Mouse (Mus musculus): Measurements from ENCODE around the gene Axl. TPM values are rescaled to one million over a fixed set of nuclear protein-coding genes. Genes with fewer than 3 reads are reported as not detected.

Axl gene
- polyA plus RNA-seq (2012; rRNA removed) (80.2 and 94.4 TPM in 2 replicates), polyA plus RNA-seq (2014; fragmentation: Nextera tagmentation; extraction: Ambion mirVana) (111 and 132 TPM in 2 replicates)

- peak; percentile 75 for DNase-seq (ENCODE audit: low spot score)
- peak within 1 kb of the TSS; percentile 72 for H3K9ac ChIP-seq (ENCODE audit: low read depth, low read length, severe bottlenecking)
- TF ChIP-seq POLR2A (IDR thresholded peaks at IDR 0.05; ENCODE audit: borderline replicate concordance, extremely low read depth, insufficient read depth, insufficient read length) = peak; percentile 48; the same call in 1 of the 2 replicates
- peak within 1 kb of the TSS; percentile 73 for H3K4me3 ChIP-seq (replicated peaks; ENCODE audit: low read length)
- H3K9me3 ChIP-seq (ENCODE audit: control insufficient read depth, low read length) = no peaks in the 10 kb centered on the region
- no peaks in the 10 kb centered on the region for H3K27me3 ChIP-seq (ENCODE audit: control insufficient read depth, insufficient read depth, low read length)
- ATAC-seq (ENCODE audit: low FRiP score, low read depth) = peak; percentile 94
- under 1% methylated on average over 27 of the region's 30 CpGs for WGBS
- peak within 1 kb of the TSS; percentile 48 for H3K27ac ChIP-seq (replicated peaks; ENCODE audit: low read depth, low read length)
- H3K36me3 ChIP-seq (ENCODE audit: control insufficient read depth, insufficient read depth, low read length) = peaks cover 22% of the 10 kb centered on the region; the same call in 1 of the 2 replicates
- H3K4me2 ChIP-seq (replicated peaks; ENCODE audit: low read depth, low read length, severe bottlenecking) = peak within 1 kb of the TSS; percentile 82
- peaks cover 16% of the 10 kb centered on the region for H3K4me1 ChIP-seq (ENCODE audit: control insufficient read depth, insufficient read depth, low read length)
Measured at GRCm38 (mm10) chr7:25788220-25789128, at the start of gene Axl. Gene Axl (minus strand): TSS chr7:25788705.

GRCm38 (mm10) chr7:25835188-25835891 lies 46.8 kb upstream of the Axl start:
- Histone ChIP-seq H3K9ac (ENCODE audit: low read depth, low read length, severe bottlenecking) (no peak overlapping the region), H3K36me3 (ENCODE audit: control insufficient read depth, insufficient read depth, low read length) (no peaks in the 10 kb centered on the region), H3K27ac (replicated peaks; ENCODE audit: low read depth, low read length) (no peak overlapping the region), H3K4me2 (replicated peaks; ENCODE audit: low read depth, low read length, severe bottlenecking) (no peak overlapping the region), H3K27me3 (ENCODE audit: control insufficient read depth, insufficient read depth, low read length) (no peaks in the 10 kb centered on the region), H3K4me1 (ENCODE audit: control insufficient read depth, insufficient read depth, low read length) (peaks cover 4% of the 10 kb centered on the region), H3K9me3 (ENCODE audit: control insufficient read depth, low read length) (no peaks in the 10 kb centered on the region), H3K4me3 (replicated peaks; ENCODE audit: low read length) (no peak overlapping the region)
- ATAC-seq (ENCODE audit: low FRiP score, low read depth) (no peak), DNase-seq (ENCODE audit: low spot score) (no peak)
- WGBS = 71% methylated on average over 10 of the region's 10 CpGs
- TF ChIP-seq POLR2A (IDR thresholded peaks at IDR 0.05; ENCODE audit: borderline replicate concordance, extremely low read depth, insufficient read depth, insufficient read length) = no peak

- H3K9ac ChIP-seq (ENCODE audit: low read depth, low read length, severe bottlenecking) = no peak overlapping the region
Measured at GRCm38 (mm10) chr7:25831557-25832530, 43.3 kb upstream of the Axl start.

GRCm38 (mm10) chr7:25830251-25830650 lies 41.7 kb upstream of the Axl start:
- Histone ChIP-seq H3K4me2 (replicated peaks; ENCODE audit: low read depth, low read length, severe bottlenecking) (no peak overlapping the region), H3K36me3 (ENCODE audit: control insufficient read depth, insufficient read depth, low read length) (no peaks in the 10 kb centered on the region), H3K9me3 (ENCODE audit: control insufficient read depth, low read length) (no peaks in the 10 kb centered on the region), H3K4me3 (replicated peaks; ENCODE audit: low read length) (no peak overlapping the region), H3K9ac (ENCODE audit: low read depth, low read length, severe bottlenecking) (no peak overlapping the region), H3K27me3 (ENCODE audit: control insufficient read depth, insufficient read depth, low read length) (no peaks in the 10 kb centered on the region), H3K27ac (replicated peaks; ENCODE audit: low read depth, low read length) (no peak overlapping the region), H3K4me1 (ENCODE audit: control insufficient read depth, insufficient read depth, low read length) (peaks cover 19% of the 10 kb centered on the region)
- no peak for TF ChIP-seq POLR2A (IDR thresholded peaks at IDR 0.05; ENCODE audit: borderline replicate concordance, extremely low read depth, insufficient read depth, insufficient read length)
- ATAC-seq (ENCODE audit: low FRiP score, low read depth) (no peak), DNase-seq (ENCODE audit: low spot score) (no peak)
- 7% methylated on average over 2 of the region's 2 CpGs for WGBS

More at GRCm38 (mm10) chr7:25831557-25832530, 43.3 kb upstream of the Axl start:
- Histone ChIP-seq H3K4me2 (replicated peaks; ENCODE audit: low read depth, low read length, severe bottlenecking) (no peak overlapping the region), H3K4me3 (replicated peaks; ENCODE audit: low read length) (no peak overlapping the region), H3K36me3 (ENCODE audit: control insufficient read depth, insufficient read depth, low read length) (no peaks in the 10 kb centered on the region), H3K4me1 (ENCODE audit: control insufficient read depth, insufficient read depth, low read length) (peaks cover 17% of the 10 kb centered on the region), H3K27ac (replicated peaks; ENCODE audit: low read depth, low read length) (no peak overlapping the region), H3K27me3 (ENCODE audit: control insufficient read depth, insufficient read depth, low read length) (no peaks in the 10 kb centered on the region), H3K9me3 (ENCODE audit: control insufficient read depth, low read length) (no peaks in the 10 kb centered on the region)
- DNase-seq (ENCODE audit: low spot score) = no peak
- no peak for ATAC-seq (ENCODE audit: low FRiP score, low read depth)
- WGBS = 73% methylated on average over 10 of the region's 10 CpGs
- TF ChIP-seq POLR2A (IDR thresholded peaks at IDR 0.05; ENCODE audit: borderline replicate concordance, extremely low read depth, insufficient read depth, insufficient read length) = no peak

Data from limb, embryonic 14.5 days (tissue).